ENCODE assay signal across 8 mouse cellular contexts in the genomic region with DNA sequence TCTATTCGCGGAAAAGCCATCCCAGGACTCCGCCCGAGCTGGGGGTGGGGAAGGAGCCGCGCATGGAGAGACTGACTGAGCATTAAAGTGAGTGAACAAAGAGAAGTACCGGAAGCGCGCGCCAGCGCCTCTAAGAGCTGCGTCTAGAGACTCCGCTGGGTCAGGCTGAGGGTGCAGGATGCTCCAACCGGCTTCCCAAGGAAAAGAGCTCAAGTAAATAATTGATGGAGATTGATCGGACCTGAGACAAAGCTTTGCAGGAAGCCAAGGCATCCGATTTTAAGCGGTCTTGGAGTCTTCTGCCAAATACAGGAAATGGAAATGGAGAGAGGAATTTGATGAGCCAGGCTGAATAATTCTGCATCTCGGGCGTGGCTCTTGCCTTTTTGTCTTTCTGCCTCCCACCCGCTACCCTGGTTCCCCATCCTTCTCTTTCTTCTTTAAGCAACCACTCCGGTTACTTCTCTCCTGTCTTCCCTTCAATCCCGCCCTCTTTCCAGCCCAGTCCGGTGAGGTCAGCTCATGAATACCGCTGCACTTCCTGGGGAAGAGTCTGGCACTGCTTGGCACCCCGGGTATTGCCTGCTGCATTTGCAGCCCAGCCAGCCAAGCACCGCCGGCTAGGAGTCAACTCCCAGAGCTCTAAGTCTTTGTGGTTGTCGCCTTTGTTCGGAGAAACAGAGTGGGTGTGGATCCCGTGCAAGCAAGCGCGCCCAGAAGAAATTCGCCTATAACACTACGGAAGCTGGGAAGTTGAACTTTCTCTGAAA. TPM values are rescaled to one million over a fixed set of nuclear protein-coding genes. Genes with fewer than 3 reads are reported as not detected.
DNase-seq lines count a peak whose midpoint lies in the region; ATAC-seq and TF ChIP-seq lines count a peak whose summit lies in the region.

A gene (plus strand): TSS at position 274 of the 770 bp plus-strand sequence.

- no peaks in the 10 kb centered on the region for H3K27me3 ChIP-seq in hindbrain, embryonic 11.5 days (ENCODE audit: control insufficient read depth, insufficient read depth, low read length)
- H3K27me3 ChIP-seq in limb, embryonic 11.5 days (ENCODE audit: control insufficient read depth, insufficient read depth, low read length) = peaks cover 35% of the 10 kb centered on the region
- peaks cover 6% of the 10 kb centered on the region; the same call in 1 of the 2 replicates for H3K27me3 ChIP-seq in thymus, adult 2 months (ENCODE audit: control insufficient read depth, insufficient read depth, low read length)

- H3K9me3 ChIP-seq in hindbrain, embryonic 11.5 days (ENCODE audit: control insufficient read depth, low read length) = no peaks in the 10 kb centered on the region
- no peaks in the 10 kb centered on the region for H3K9me3 ChIP-seq in limb, embryonic 11.5 days (ENCODE audit: control insufficient read depth, low read length)

- peak within 1 kb of the TSS; percentile 93 for H3K27ac ChIP-seq in hindbrain, embryonic 11.5 days (ENCODE audit: low read depth, low read length)
- H3K27ac ChIP-seq in limb, embryonic 11.5 days (replicated peaks; ENCODE audit: low read depth, low read length) = no peak within 1 kb of the TSS
- no peak within 1 kb of the TSS for H3K27ac ChIP-seq in thymus, adult 2 months (ENCODE audit: control insufficient read depth, insufficient read depth, low read length)

- WGBS in hindbrain, embryonic 11.5 days = under 1% methylated on average over 34 of the region's 34 CpGs
- WGBS in limb, embryonic 11.5 days = under 1% methylated on average over 34 of the region's 34 CpGs
- 9% methylated on average over 34 of the region's 34 CpGs for WGBS in thymus, adult 2 months

- H3K9ac ChIP-seq in hindbrain, embryonic 11.5 days (ENCODE audit: low read depth, low read length) = peak within 1 kb of the TSS; percentile 89
- H3K9ac ChIP-seq in limb, embryonic 11.5 days (ENCODE audit: low read length) = no peak within 1 kb of the TSS

- no peak for TF ChIP-seq CTCF in thymus, adult 2 months (IDR thresholded peaks at IDR 0.05; ENCODE audit: borderline replicate concordance, control insufficient read depth, extremely low read depth, insufficient read depth, low read length, poor library complexity)

- no peaks in the 10 kb centered on the region for H3K4me1 ChIP-seq in hindbrain, embryonic 11.5 days (replicated peaks; ENCODE audit: control insufficient read depth, insufficient read depth, low read length)
- peaks cover 4% of the 10 kb centered on the region; the same call in 1 of the 2 replicates for H3K4me1 ChIP-seq in limb, embryonic 11.5 days (ENCODE audit: control insufficient read depth, insufficient read depth, low read length)
- no peaks in the 10 kb centered on the region; the same call in 1 of the 2 replicates for H3K4me1 ChIP-seq in thymus, adult 2 months (replicated peaks; ENCODE audit: control insufficient read depth, insufficient read depth, low read length)

- H3K36me3 ChIP-seq in hindbrain, embryonic 11.5 days (ENCODE audit: control insufficient read depth, insufficient read depth, low read length) = no peaks in the 10 kb centered on the region
- no peaks in the 10 kb centered on the region for H3K36me3 ChIP-seq in limb, embryonic 11.5 days (ENCODE audit: control insufficient read depth, insufficient read depth, low read length)
- no peaks in the 10 kb centered on the region for H3K36me3 ChIP-seq in thymus, adult 2 months (ENCODE audit: control insufficient read depth, insufficient read depth, low read length)

- DNase-seq in layer of hippocampus, adult 11-12 months (ENCODE audit: low spot score) = peak; percentile 60
- DNase-seq in layer of hippocampus, adult 9-10 months (ENCODE audit: low spot score) = no peak
- DNase-seq in cerebellum, postnatal 36 days = peak; percentile 58 to 64
- peak; percentile 87 for DNase-seq in hindbrain, embryonic 11.5 days (ENCODE audit: low spot score)
- DNase-seq in limb, embryonic 11.5 days (ENCODE audit: low spot score) = peak; percentile 51
- peak; percentile 62 for DNase-seq in right cerebral cortex, postnatal 14 days
- no peak for DNase-seq in thymus, adult 2 months

- peak within 1 kb of the TSS; percentile 86 for H3K4me2 ChIP-seq in hindbrain, embryonic 11.5 days (replicated peaks; ENCODE audit: low read depth, low read length)
- H3K4me2 ChIP-seq in limb, embryonic 11.5 days (ENCODE audit: low read depth, severe bottlenecking) = peak within 1 kb of the TSS; percentile 44

- no peak for TF ChIP-seq POLR2A in thymus, adult 2 months (IDR thresholded peaks at IDR 0.05; ENCODE audit: control insufficient read depth, extremely low read depth, insufficient read depth, low read length, poor library complexity)

- ATAC-seq in hindbrain, embryonic 11.5 days (ENCODE audit: low FRiP score) = peak; percentile 86
- no peak for ATAC-seq in limb, embryonic 11.5 days (ENCODE audit: insufficient number of reproducible peaks, low FRiP score, low TSS enrichment, low read depth)
- ATAC-seq in megakaryocyte, adult 5-6 weeks (ENCODE audit: poor library complexity, severe bottlenecking) = no peak

- H3K4me3 ChIP-seq in hindbrain, embryonic 11.5 days (ENCODE audit: low read depth, low read length) = peak within 1 kb of the TSS; percentile 76
- peak within 1 kb of the TSS; percentile 22 for H3K4me3 ChIP-seq in limb, embryonic 11.5 days (ENCODE audit: low read depth, low read length)
- no peak within 1 kb of the TSS for H3K4me3 ChIP-seq in thymus, adult 2 months (ENCODE audit: control insufficient read depth, insufficient read depth, low read length)

RNA-seq across cellular contexts. Expression of the gene that starts here (rescaled TPM):
- 35.8 and 42.6 TPM in 2 replicates for polyA plus RNA-seq in hindbrain, embryonic 11.5 days (2014; fragmentation: Nextera tagmentation; extraction: Ambion mirVana)
- 0.33 and 0.67 TPM in 2 replicates for polyA plus RNA-seq in limb, embryonic 11.5 days (2014; fragmentation: Nextera tagmentation; extraction: Ambion mirVana)
- not detected in 2 replicates for total RNA-seq in megakaryocyte, adult 5-6 weeks (2015)
- total RNA-seq in megakaryocyte, adult 5-6 weeks (2017) = not detected in 2 replicates
- 0.04 and 0.13 TPM in 2 replicates for polyA plus RNA-seq in thymus, adult 2 months (2012; rRNA removed)

Comparison
In these comparisons a context has a peak if more than half of its experiments do, and no peak if none do; other contexts are left out.
1. RNA of the gene that starts here (polyA plus RNA-seq): 35.8 to 42.6 TPM in hindbrain, embryonic 11.5 days; 0.33 to 0.67 TPM in limb, embryonic 11.5 days and 0.04 to 0.13 TPM in thymus, adult 2 months; every median in the first group is over 10 times any median in the second.
2. DNase-seq: peak in layer of hippocampus, adult 11-12 months (single experiment), cerebellum, postnatal 36 days (2 of 2), hindbrain, embryonic 11.5 days (single experiment) and right cerebral cortex, postnatal 14 days (single experiment); none in layer of hippocampus, adult 9-10 months (single experiment) and thymus, adult 2 months (single experiment).
3. Peak in DNase-seq, H3K4me3 ChIP-seq and H3K4me2 ChIP-seq in limb, embryonic 11.5 days; RNA of the gene not detected or under 1 TPM.